Mouse (Mus musculus) stomach, postnatal 0 days (tissue): ENCODE results near the gene Rbm17.

Experiments used
- CTCF ChIP-seq: IDR thresholded peaks from 2 replicates; pipeline ENCODE4 v1.5.1; 2016; ENCODE audit warnings: antibody characterized with exemption, low read depth, mild to moderate bottlenecking, moderate library complexity
- EP300 ChIP-seq: optimal IDR thresholded peaks from 2 replicates; pipeline ENCODE3; 2016; ENCODE audit warnings: antibody characterized with exemption

DNA sequence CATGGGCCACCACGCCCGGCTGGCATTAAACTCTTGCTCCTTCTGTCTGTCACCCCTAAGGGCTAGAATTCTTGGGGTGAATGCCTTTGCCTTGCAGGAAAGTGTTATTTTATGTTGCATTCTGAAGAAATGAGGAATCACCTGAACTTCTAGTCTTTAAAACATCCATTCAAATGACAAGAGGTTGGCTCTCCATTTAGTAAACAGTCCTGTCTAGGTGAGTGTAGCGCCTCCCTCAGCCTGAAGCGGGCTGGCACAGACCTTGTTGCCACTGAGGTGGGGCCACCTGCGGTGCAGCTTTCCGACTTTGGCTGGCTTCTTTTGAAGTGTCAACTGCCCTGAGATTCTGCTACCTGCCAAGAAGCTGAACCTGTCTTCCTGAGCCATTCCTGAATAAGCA lies 48.6 kb downstream of the Rbm17 start:
- TF ChIP-seq CTCF (no peak), EP300 (no peak)
